Mouse (Mus musculus) liver, adult 2 months (tissue): ENCODE data around the gene Muc13. TPM values are rescaled to one million over a fixed set of nuclear protein-coding genes. Genes with fewer than 3 reads are reported as not detected.

Source experiments
- DNase-seq: peaks from one replicate; pipeline ENCODE4 v3.0.0-alpha.2; 2011; ENCODE audit warnings: low read depth, low spot score; ENCODE audit errors: extremely low read depth
- H3K27ac ChIP-seq: fragments of 200-500 bp; replicated peaks from 2 replicates; pipeline ENCODE4 v1.5.1; 2012; ENCODE audit warnings: low read depth, mild to moderate bottlenecking, control low read depth, inconsistent platforms, low read length; ENCODE audit not compliant: insufficient read depth
- H3K27me3 ChIP-seq: fragments of 200-500 bp; 2 replicates; pipeline ENCODE4 v1.6.1; 2012; ENCODE audit warnings: mild to moderate bottlenecking, moderate library complexity, low read length, inconsistent platforms; ENCODE audit not compliant: control insufficient read depth, insufficient read depth
- H3K36me3 ChIP-seq: fragments of 200-500 bp; 2 replicates; pipeline ENCODE4 v1.6.1; 2012; ENCODE audit warnings: low read length, inconsistent platforms; ENCODE audit not compliant: control insufficient read depth, insufficient read depth
- H3K4me1 ChIP-seq: fragments of 200-500 bp; 2 replicates; pipeline ENCODE4 v1.6.1; 2011; ENCODE audit warnings: low read length; ENCODE audit not compliant: control insufficient read depth, insufficient read depth
- H3K4me3 ChIP-seq: fragments of 200-500 bp; 2 replicates; pipeline ENCODE4 v1.5.1; 2011; ENCODE audit warnings: low read depth, mild to moderate bottlenecking, control low read depth, low read length, moderate library complexity; ENCODE audit not compliant: insufficient read depth
- H3K79me2 ChIP-seq: fragments of 200-500 bp; 2 replicates; pipeline ENCODE4 v1.6.1; 2012; ENCODE audit warnings: inconsistent platforms, mild to moderate bottlenecking, low read length, moderate library complexity; ENCODE audit not compliant: control insufficient read depth, insufficient read depth
- H3K9ac ChIP-seq: fragments of 200-500 bp; 2 replicates; pipeline ENCODE4 v1.6.1; 2012; ENCODE audit warnings: low read depth, mild to moderate bottlenecking, control low read depth, inconsistent platforms, low read length
- CTCF ChIP-seq: fragments of 200-500 bp; IDR thresholded peaks from 2 replicates; pipeline ENCODE4 v1.5.1; 2011; ENCODE audit warnings: low read depth, low read length, control low read depth
- POLR2A ChIP-seq: fragments of 200-500 bp; IDR thresholded peaks from 2 replicates; pipeline ENCODE4 v1.6.1; 2011; ENCODE audit warnings: low read length, control low read depth; ENCODE audit not compliant: insufficient read depth; ENCODE audit errors: extremely low read depth
- WGBS: fragments of 180-500 bp; shearing (Covaris S2); methylation state at CpG from one replicate; pipeline ENCODE4 v1.1.7; 2018; 5-methylcytosine and 5-hydroxymethylcytosine counted together
- polyA plus RNA-seq: library from polyadenylated mRNA; depleted of rRNA; stranded (reverse); fragments of >200 nt; gene quantifications from 2 replicates; pipeline ENCODE4 v1.2.3, GENCODE M21; 2012
- total RNA-seq: library from RNA; depleted of rRNA; stranded (reverse); fragments of >200 nt; gene quantifications from 2 replicates; pipeline ENCODE4 v1.2.3, GENCODE M21; 2014

The Muc13 gene
- total and polyA plus RNA-seq, 2 experiments = 0.65 TPM; not detected in 1

- 93% methylated on average over 6 of the region's 6 CpGs for WGBS
- no peak overlapping the region for H3K9ac ChIP-seq
- H3K4me3 ChIP-seq = no peak overlapping the region
- no peaks in the 10 kb centered on the region for H3K36me3 ChIP-seq
- H3K79me2 ChIP-seq = no peaks in the 10 kb centered on the region
- peaks cover 5% of the 10 kb centered on the region for H3K4me1 ChIP-seq
- TF ChIP-seq POLR2A (no peak), CTCF (no peak)
- no peak overlapping the region for H3K27ac ChIP-seq
- DNase-seq = no peak
- no peaks in the 10 kb centered on the region for H3K27me3 ChIP-seq
These were observed 30.8 kb downstream of the Muc13 start for GRCm38 (mm10) chr16:33824603-33825002.

DNA sequence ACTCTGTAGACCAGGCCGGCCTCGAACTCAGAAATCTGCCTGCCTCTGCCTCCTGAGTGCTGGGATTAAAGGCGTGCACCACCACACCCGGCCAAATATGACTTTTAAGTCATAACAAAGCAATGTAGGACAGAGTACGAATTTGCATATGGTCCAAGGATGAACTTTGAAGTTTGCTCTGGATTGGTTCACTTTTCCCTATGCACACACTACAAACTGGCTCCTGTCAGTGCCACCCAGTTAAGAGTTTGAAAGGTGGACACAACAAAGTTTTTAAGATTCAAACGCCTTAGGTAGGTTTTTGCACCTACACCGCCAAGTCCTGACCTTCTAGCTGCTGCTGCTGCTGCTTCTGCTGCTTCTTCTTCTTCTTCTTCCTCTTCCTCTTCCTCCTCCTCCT is 34.7 kb downstream of the Muc13 start:
- Histone ChIP-seq H3K9ac (no peak overlapping the region), H3K4me1 (peaks cover 8% of the 10 kb centered on the region), H3K4me3 (no peak overlapping the region), H3K79me2 (peaks cover 2% of the 10 kb centered on the region; the same call in 1 of the 2 replicates), H3K27me3 (no peaks in the 10 kb centered on the region), H3K27ac (peak overlapping the region; percentile 99), H3K36me3 (no peaks in the 10 kb centered on the region)
- TF ChIP-seq POLR2A (no peak), CTCF (no peak)
- 46% methylated on average over 7 of the region's 7 CpGs for WGBS
- DNase-seq = peak; percentile 94

DNA sequence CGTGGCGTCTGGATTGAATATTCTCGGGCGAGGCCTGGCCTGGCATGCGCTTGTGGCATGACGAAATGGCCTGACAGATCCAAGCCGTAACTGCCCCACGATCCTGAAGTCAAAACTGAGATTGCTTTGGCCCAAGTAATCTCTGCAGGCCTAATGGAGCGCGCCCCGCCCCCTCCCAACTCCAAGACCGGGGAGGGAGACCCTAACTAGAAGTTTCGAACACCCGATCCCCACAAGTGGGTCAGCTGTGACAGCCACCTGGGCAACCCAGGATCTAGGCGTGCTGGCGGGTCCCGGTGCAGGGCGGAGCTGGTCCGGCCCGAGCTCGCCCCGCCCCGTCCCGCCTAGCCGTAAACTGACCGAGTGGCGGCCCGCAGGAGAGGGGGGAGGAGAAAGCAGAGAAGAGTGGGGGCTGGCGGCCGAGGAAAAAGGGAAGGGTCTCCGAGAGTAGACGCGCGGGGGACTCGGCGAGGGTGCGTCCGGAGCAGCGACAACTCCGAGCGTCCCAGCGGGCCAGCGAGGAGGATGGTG is 35.5 kb downstream of the Muc13 start, which contains the start of gene Itgb5:
Gene Itgb5 (plus strand): TSS at position 365 of the 531 bp plus-strand sequence.
- Histone ChIP-seq H3K27me3 (no peaks in the 10 kb centered on the region), H3K79me2 (peaks cover 2% of the 10 kb centered on the region; the same call in 1 of the 2 replicates), H3K4me1 (peaks cover 11% of the 10 kb centered on the region), H3K36me3 (no peaks in the 10 kb centered on the region), H3K9ac (peak within 1 kb of the TSS; percentile 90), H3K4me3 (peak within 1 kb of the TSS; percentile 86), H3K27ac (peak within 1 kb of the TSS; percentile 99)
- TF ChIP-seq CTCF (no peak), POLR2A (peak; percentile 56; the same call in 1 of the 2 replicates)
- DNase-seq = peak; percentile 86
- under 1% methylated on average over 41 of the region's 43 CpGs for WGBS

- Histone ChIP-seq H3K9ac (peak overlapping the region; percentile 90), H3K4me1 (peaks cover 13% of the 10 kb centered on the region), H3K36me3 (no peaks in the 10 kb centered on the region), H3K27ac (peak overlapping the region; percentile 99), H3K4me3 (peak overlapping the region; percentile 86), H3K79me2 (peaks cover 6% of the 10 kb centered on the region; the same call in 1 of the 2 replicates), H3K27me3 (no peaks in the 10 kb centered on the region)
- WGBS = under 1% methylated on average over 76 of the region's 76 CpGs
- DNase-seq = peak; percentile 59
- TF ChIP-seq CTCF (no peak), POLR2A (0 out of 2 replicates have a peak, but pooled peaks have one; percentile 23)
These were observed 36.1 kb downstream of the Muc13 start for GRCm38 (mm10) chr16:33829842-33830511.

- Histone ChIP-seq H3K27ac (peak overlapping the region; percentile 99; the same call in 1 of the 2 replicates), H3K27me3 (no peaks in the 10 kb centered on the region), H3K36me3 (no peaks in the 10 kb centered on the region), H3K4me3 (peak overlapping the region; percentile 86), H3K4me1 (peaks cover 14% of the 10 kb centered on the region), H3K79me2 (peaks cover 11% of the 10 kb centered on the region; the same call in 1 of the 2 replicates), H3K9ac (peak overlapping the region; percentile 90)
- 12% methylated on average over 18 of the region's 18 CpGs for WGBS
- TF ChIP-seq CTCF = no peak
- no peak for TF ChIP-seq POLR2A
- peak; percentile 17 for DNase-seq
These were observed 36.8 kb downstream of the Muc13 start for GRCm38 (mm10) chr16:33830512-33831105.
